Mouse (Mus musculus) spleen, postnatal 10 days (tissue): ENCODE measurements around the gene Gm45234.
"Not testable (repeated sequence)": the region's sequence is repeated elsewhere in the genome, so short reads cannot be mapped to it uniquely, and the experiment has no call there.

ENCODE experiments used
- DNase-seq, 2 experiments: peaks; one replicate each; pipeline ENCODE4 v3.0.0; 2021 to 2022; ENCODE audit warnings: low spot score in 2 of 2

The Gm45234 gene

GRCm38 (mm10) chr6:124755831-124756595 lies at the start of gene Gm45234, which contains the start of gene Atn1:
TSS of gene Gm45234 (minus strand) at chr6:124756021.
TSS of gene Atn1 (minus strand) at chr6:124756524.
- DNase-seq, result peak; percentile 38 to 46

- DNase-seq, result no peak
These were observed 48.5 kb upstream of the Gm45234 start for GRCm38 (mm10) chr6:124804341-124804740.

- not testable (repeated sequence) for DNase-seq
These were observed 47.9 kb upstream of the Gm45234 start for GRCm38 (mm10) chr6:124803691-124804090.

GRCm38 (mm10) chr6:124803061-124803460 lies 47.2 kb upstream of the Gm45234 start:
- no peak for DNase-seq

GRCm38 (mm10) chr6:124802400-124802799 lies 46.6 kb upstream of the Gm45234 start:
- not testable (repeated sequence) for DNase-seq

GRCm38 (mm10) chr6:124796200-124796599 lies 40.4 kb upstream of the Gm45234 start:
- no peak for DNase-seq

GRCm38 (mm10) chr6:124795781-124796180 lies 40.0 kb upstream of the Gm45234 start:
- DNase-seq, result no peak

GRCm38 (mm10) chr6:124791911-124792310 lies 36.1 kb upstream of the Gm45234 start:
- DNase-seq, result no peak

- DNase-seq, result no peak
These were observed 34.3 kb upstream of the Gm45234 start for GRCm38 (mm10) chr6:124790121-124790520.

GRCm38 (mm10) chr6:124789519-124789918 lies 33.7 kb upstream of the Gm45234 start:
- no peak for DNase-seq

- DNase-seq, result no peak
These were observed 31.9 kb upstream of the Gm45234 start for GRCm38 (mm10) chr6:124787722-124788121.

- no peak for DNase-seq
These were observed 31.1 kb upstream of the Gm45234 start for GRCm38 (mm10) chr6:124786756-124787420.

GRCm38 (mm10) chr6:124782436-124782835 lies 26.6 kb upstream of the Gm45234 start:
- peak in 1 of 2 experiments; percentile 56 for DNase-seq

GRCm38 (mm10) chr6:124780917-124781316 lies 25.1 kb upstream of the Gm45234 start:
- no peak for DNase-seq

GRCm38 (mm10) chr6:124779984-124780416 lies 24.2 kb upstream of the Gm45234 start:
- no peak for DNase-seq

GRCm38 (mm10) chr6:124779222-124779983 lies 23.6 kb upstream of the Gm45234 start, which contains the start of gene Lrrc23:
TSS of gene Lrrc23 (minus strand) at chr6:124779727.
- DNase-seq, result peak in 1 of 2 experiments; percentile 44

GRCm38 (mm10) chr6:124770511-124770910 lies 14.7 kb upstream of the Gm45234 start:
- DNase-seq, result no peak

- DNase-seq, result no peak
These were observed 14.2 kb upstream of the Gm45234 start for GRCm38 (mm10) chr6:124770013-124770412.

- peak in 1 of 2 experiments; percentile 41 for DNase-seq
These were observed 13.4 kb upstream of the Gm45234 start, which contains the start of gene Eno2 for GRCm38 (mm10) chr6:124769101-124769765. TSS of gene Eno2 (minus strand) at chr6:124769673.

- no peak for DNase-seq
These were observed 12.9 kb upstream of the Gm45234 start for GRCm38 (mm10) chr6:124768704-124769044.

GRCm38 (mm10) chr6:124767920-124768703 lies 12.3 kb upstream of the Gm45234 start:
- DNase-seq, result no peak
